Mouse (Mus musculus): ENCODE measurements around the gene Pigm. TPM values are rescaled to one million over a fixed set of nuclear protein-coding genes. Genes with fewer than 3 reads are reported as not detected.

Pigm gene
- total RNA-seq, 2 experiments from 2014 or later = 13.6 to 13.8 TPM

DNA sequence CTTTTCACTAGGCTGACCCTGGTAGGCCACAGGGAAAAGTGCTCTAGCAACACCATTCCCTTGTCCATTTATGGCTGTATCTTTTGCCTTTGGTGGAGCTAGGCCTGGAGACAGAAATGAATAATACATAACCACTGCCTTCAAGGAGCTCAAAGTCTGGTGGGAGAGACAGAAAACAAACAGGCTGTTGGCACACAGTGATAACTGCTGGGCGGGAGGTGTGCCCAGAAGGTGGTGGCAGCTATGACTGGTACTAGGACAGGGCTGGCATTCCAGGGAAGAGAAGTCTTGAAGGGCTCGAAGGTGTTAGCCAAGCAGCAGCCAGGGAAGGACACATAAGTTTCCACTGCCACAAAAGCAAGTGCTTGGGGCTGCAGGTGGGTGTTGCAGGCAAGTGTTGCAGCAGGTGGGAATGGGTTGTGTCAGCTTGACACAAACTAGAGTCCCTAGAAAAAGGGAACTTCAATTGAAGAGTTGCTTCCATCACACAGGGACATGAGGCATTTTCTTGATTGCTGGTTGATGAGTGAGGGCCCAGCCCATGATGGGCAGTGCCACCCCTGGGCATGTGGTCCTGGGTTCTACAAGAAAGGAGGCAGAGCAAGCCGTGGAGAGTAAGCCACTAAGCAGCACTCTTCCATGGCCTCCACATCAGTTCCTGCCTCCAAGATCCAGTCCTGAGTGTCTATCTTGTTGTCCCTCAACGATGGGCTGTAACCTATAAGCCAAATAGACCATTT is 37.3 kb downstream of the Pigm start:
- no peak for DNase-seq

- no peak for DNase-seq
Measured at GRCm38 (mm10) chr1:172414231-172414585, 37.9 kb downstream of the Pigm start.

- DNase-seq = no peak
Measured at GRCm38 (mm10) chr1:172415061-172415460, 38.7 kb downstream of the Pigm start.

DNA sequence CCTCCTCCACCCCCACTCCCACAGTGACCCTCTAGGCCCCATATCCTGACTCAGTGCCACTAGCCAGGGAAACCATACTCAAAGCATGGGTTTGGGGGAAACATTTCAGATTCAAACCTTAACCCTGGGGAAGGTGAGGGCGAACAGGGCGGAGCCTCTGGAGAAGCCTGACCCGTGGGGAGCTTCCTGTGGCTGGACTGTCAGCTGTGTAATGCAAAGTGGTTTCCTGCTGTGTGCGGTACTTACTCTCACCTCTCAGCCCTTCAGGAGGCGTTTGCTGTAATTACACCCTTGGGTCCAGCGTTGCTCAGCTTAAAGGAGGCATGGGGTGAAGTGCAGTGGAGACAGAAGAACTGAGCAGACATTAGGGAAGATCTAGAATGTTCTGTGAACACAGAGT is 41.8 kb downstream of the Pigm start:
- DNase-seq = no peak

GRCm38 (mm10) chr1:172418642-172419041 is 42.3 kb downstream of the Pigm start:
- no peak for DNase-seq

GRCm38 (mm10) chr1:172420181-172420580 is 43.8 kb downstream of the Pigm start:
- DNase-seq = no peak

- no peak for DNase-seq
Measured at GRCm38 (mm10) chr1:172423393-172423792, 47.0 kb downstream of the Pigm start.

- DNase-seq = no peak
Measured at GRCm38 (mm10) chr1:172426419-172426818, 50.1 kb downstream of the Pigm start.

- no peak for DNase-seq
Measured at GRCm38 (mm10) chr1:172427841-172428240, 51.5 kb downstream of the Pigm start.

DNA sequence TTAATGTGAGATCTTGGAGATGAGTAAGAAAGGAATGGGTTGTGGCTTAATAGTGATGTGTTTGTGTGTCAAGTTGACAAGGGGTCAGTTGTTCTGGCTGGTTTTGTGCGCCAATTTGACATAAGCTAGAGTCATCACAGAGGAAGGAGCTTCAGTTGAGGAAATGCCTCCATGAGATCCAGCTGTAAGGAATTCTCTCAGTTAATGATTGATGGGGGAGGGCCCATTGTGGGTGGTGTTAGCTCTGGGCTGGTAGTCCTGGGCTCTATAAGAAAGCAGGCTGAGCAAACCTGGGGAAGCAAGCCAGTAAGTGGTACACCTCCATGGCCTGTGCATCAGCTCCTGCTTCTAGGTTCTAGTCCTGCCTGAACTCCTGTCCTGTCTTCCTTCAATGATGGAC is 52.3 kb downstream of the Pigm start:
- DNase-seq = no peak

DNA sequence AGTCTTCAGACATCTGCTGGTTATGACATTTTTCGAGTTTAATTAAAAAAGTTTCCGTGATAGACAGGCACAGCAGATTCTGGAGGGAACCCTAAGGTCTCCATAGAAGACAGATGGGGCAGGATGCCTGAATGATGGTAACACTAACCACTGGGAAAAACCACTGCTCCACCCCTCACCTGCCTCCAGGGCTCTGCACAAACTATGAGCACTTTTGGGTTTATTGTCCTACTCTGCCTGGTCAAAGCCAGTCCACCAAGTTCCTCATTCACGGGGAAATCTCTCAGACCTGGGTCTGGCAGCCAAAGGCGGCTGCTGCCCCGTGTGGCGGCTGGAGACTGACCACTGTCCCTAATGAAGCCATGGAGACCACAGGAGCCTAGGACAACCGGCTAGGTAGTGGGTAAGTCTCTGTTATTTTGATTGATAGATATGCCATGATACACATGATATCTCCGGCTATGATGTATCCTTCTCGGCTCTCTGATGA is 54.4 kb downstream of the Pigm start:
- DNase-seq = no peak

DNA sequence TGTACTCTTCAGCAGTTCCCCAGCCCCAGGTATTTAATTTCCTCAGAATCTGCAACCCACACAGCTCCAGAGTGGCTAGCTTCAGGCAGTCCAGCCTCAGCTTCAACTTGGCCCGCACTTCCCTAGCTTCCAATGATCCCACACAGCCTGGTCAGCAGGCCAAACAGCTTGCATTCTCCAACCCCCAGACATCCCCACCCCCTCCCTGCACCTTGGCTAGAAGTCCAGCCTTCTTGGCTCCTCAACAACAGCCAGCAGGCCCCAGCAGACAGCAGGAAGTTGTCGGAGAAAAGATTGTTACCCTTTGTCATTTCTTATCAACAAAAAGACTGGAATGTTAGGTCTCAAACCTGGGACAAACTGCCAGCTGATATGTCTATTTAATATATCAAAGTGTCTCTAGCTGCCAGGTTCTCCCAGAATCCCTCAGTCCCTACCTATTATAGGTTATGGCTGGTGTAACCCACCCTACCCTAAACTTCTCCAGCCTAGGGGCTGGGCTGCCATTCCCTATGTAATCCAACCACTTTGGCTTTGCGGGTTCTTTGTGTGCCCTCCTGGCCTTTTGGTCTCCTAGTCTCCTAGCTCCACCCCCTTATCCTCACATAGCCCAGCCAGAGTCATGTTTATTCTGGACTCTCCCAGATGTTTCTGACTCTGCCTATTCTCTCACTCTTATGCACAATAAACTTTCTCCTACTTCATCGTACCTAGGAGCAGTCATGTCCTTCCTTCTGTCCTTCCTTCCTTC is 55.7 kb downstream of the Pigm start:
- peak; percentile 53 for DNase-seq

- no peak for DNase-seq
Measured at GRCm38 (mm10) chr1:172432587-172432955, 56.2 kb downstream of the Pigm start.

- no peak for DNase-seq
Measured at GRCm38 (mm10) chr1:172433012-172433850, 56.9 kb downstream of the Pigm start.

Other genes with a start within 250 kb of the Pigm start
- gene Pex19, start 249.8 kb upstream of the Pigm start, total RNA-seq (2021) = 100 to 1,000 TPM; 154 to 172 TPM
- gene Dcaf8, start 228.5 kb upstream of the Pigm start, total RNA-seq (2021) = 100 to 1,000 TPM; 114 to 153 TPM
- 10 to 100 TPM; 65.7 to 80.4 TPM for gene Pea15a, start 169.7 kb upstream of the Pigm start, total RNA-seq (2021)
- 100 to 1,000 TPM in 1 of 2 experiments, 10 to 100 TPM in 1; 63.5 to 189 TPM for gene Casq1, start 156.7 kb upstream of the Pigm start, total RNA-seq (2021)
- under 1 TPM; 0.24 to 0.30 TPM for gene Atp1a4, start 118.1 kb upstream of the Pigm start, total RNA-seq (2021)
- gene Igsf8, start 114.9 kb upstream of the Pigm start, total RNA-seq (2021) = 10 to 100 TPM; 26.5 to 32.3 TPM
- 100 to 1,000 TPM; 303 to 400 TPM for gene Atp1a2, start 78.5 kb upstream of the Pigm start, total RNA-seq (2021)
- gene Kcnj9, start 47.2 kb upstream of the Pigm start, total RNA-seq (2021) = under 1 TPM in 1 of 2 experiments, not detected in 1; 0.12 TPM
- gene Kcnj10, start 35.3 kb upstream of the Pigm start, total RNA-seq (2021) = 1 to 10 TPM in 1 of 2 experiments, under 1 TPM in 1; 0.90 to 1.3 TPM
- gene Slamf9, start 98.8 kb downstream of the Pigm start, total RNA-seq (2021) = 1 to 10 TPM in 1 of 2 experiments, under 1 TPM in 1; 0.97 to 1.3 TPM
- gene Igsf9, start 105.2 kb downstream of the Pigm start, total RNA-seq (2021) = 1 to 10 TPM; 2.5 to 4.8 TPM
- 100 to 1,000 TPM; 120 to 138 TPM for gene Tagln2, start 123.5 kb downstream of the Pigm start, total RNA-seq (2021)
- 1 to 10 TPM in 1 of 2 experiments, under 1 TPM in 1; 0.96 to 2.6 TPM for gene Cfap45, start 144.3 kb downstream of the Pigm start, total RNA-seq (2021)
- gene Vsig8, start 179.4 kb downstream of the Pigm start, total RNA-seq (2021) = under 1 TPM; 0.24 to 0.30 TPM
- gene Slamf8, start 214.0 kb downstream of the Pigm start, total RNA-seq (2021) = under 1 TPM in 1 of 2 experiments, not detected in 1; 0.58 TPM
- not detected for gene Fcrl6, start 226.0 kb downstream of the Pigm start, total RNA-seq (2021)